Mouse (Mus musculus) E14TG2a.4 (cell line): ENCODE measurements around the gene Zfp335.

Experiments used
- CTCF ChIP-seq: conservative IDR thresholded peaks from 2 replicates; pipeline ENCODE4 v1.5.1; 2014; ENCODE audit warnings: low read length
- NANOG ChIP-seq: IDR thresholded peaks from 2 replicates; pipeline ENCODE4 v1.6.1; 2014; ENCODE audit warnings: borderline replicate concordance, low read length, mixed read lengths
- POU5F1 ChIP-seq: IDR thresholded peaks from 2 replicates; pipeline ENCODE4 v1.6.1; 2014; ENCODE audit warnings: low read length, borderline replicate concordance

DNA sequence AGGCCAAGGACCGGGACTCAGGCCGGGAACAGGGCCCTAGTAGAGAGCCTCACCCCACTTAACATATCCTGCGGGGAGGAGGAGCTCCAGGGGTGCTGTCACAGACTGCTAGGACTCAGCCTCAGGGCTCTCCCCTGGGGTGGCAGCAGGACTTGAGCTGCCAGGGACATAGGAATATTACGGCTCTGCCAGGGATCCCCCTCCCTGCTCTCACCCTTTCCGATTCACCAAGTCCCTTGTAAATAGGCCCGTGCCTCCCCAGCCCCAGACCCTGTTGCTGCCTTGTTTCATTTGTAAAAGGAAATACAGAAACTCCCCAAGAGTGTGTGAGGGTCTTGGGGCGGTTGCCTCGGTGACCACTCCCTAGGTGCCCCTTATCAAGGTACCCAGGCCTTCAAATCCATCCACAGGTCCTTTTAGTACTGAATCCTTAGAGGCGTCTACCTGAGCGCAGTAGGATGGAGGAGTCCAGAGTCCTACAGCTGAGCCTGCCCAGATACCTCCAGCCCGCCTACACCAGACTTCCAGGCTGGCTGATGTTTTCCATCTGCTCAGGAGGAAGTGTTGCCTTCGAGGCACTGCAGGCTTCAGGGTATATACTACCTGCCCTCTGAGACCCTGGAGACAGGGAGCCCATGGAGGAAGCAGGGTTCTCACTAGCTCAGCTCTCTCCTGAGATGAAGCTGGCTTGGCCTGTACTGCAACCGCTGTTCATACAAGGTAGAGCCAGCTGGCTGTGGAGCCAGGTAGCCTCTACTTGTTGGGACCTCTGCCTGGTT lies 20.3 kb downstream of the Zfp335 start:
- no peak for TF ChIP-seq CTCF
- TF ChIP-seq POU5F1, result no peak
- no peak for TF ChIP-seq NANOG
